Mouse (Mus musculus): ENCODE measurements at regions not wholly inside any gene's neighbourhood (a gene's known extent, or its start where the extent isn't known, plus 50 kb on each side); places are given as distances from the start of the nearest gene placed in this dataset.

DNA sequence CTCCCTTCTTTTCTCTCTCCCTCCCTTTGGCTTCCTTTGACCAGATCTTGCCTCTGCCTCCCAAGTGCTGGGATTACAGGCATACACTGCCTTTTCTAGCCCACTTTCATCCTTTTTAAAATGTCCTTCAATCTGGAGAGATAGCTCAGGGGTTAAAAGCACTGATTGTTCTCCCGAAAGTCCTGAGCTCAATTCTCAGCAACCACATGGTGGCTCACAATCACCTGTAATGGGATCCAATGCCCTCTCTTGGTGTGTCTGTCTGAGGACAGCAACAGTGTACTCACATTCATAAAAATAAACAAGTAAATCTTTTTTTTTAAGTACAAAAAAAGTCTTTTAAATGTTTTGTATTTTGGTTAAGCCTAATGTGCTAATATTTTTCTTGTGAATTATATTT, 158.4 kb upstream of the Rpl34 start:
- TF ChIP-seq CTCF (IDR thresholded peaks at IDR 0.05; ENCODE audit: low read depth), result 0 out of 2 replicates have a peak, but pooled peaks have one; percentile 6

DNA sequence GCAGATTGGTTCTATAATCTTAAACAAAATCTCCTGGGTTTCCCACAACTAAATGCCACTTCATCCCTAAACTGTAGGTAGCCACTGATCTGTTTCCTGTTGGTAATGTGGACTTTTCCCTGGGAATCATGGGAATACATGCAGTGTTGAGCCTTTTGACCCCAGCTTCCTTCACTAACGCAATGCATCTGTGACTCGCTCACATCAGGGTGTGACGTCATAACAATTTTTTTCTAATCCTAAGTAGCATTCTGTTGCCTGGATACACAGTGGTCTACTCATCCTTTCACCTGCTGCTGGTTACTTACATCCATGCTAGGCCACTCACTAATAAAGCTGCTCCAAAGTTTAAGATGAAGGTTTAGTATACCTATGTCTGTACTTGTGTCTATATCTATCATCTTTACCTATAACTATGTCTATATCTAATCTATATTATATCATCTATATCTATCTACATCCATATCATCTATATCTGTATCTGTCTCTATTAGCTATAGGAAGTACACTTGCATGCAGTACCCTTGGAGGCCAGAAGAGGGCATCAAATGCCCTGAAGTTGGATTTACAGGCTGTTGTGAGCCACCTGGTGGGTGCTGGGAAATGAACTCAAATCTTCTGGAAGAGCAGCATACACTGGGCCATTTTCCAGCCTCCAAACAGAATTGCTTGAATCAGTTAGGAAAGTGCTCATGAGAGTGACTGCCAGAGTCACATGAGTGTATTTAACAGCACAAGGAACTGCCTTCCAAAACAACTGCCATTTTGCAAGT, 157.5 kb upstream of the Rpl34 start:
- peak; percentile 69 for TF ChIP-seq CTCF (IDR thresholded peaks at IDR 0.05; ENCODE audit: low read depth)
- Histone ChIP-seq H3K4me2 (replicated peaks; ENCODE audit: low read depth) (no peak overlapping the region), H3K4me1 (replicated peaks; ENCODE audit: control insufficient read depth, insufficient read depth, low read length) (no peaks in the 10 kb centered on the region), H3K27ac (ENCODE audit: low read depth, low read length) (no peak overlapping the region), H3K9me3 (ENCODE audit: control insufficient read depth) (0 out of 2 replicates have a peak, but pooled peaks cover 2% of the 10 kb centered on the region), H3K4me3 (ENCODE audit: low read depth, low read length) (no peak overlapping the region), H3K27me3 (replicated peaks; ENCODE audit: control insufficient read depth, insufficient read depth, low read length) (no peaks in the 10 kb centered on the region), H3K9ac (ENCODE audit: low read depth, low read length) (no peak overlapping the region), H3K36me3 (ENCODE audit: control insufficient read depth, insufficient read depth) (no peaks in the 10 kb centered on the region)
- no peak for ATAC-seq
- 66% methylated on average over 3 of the region's 3 CpGs for WGBS

More for the DNA sequence above, 158.4 kb upstream of the Rpl34 start:
- Histone ChIP-seq H3K4me1 (replicated peaks; ENCODE audit: control insufficient read depth, insufficient read depth, low read length) (no peaks in the 10 kb centered on the region), H3K27ac (ENCODE audit: low read depth, low read length) (no peak overlapping the region), H3K4me3 (ENCODE audit: low read depth, low read length) (no peak overlapping the region), H3K36me3 (ENCODE audit: control insufficient read depth, insufficient read depth) (no peaks in the 10 kb centered on the region), H3K9me3 (ENCODE audit: control insufficient read depth) (0 out of 2 replicates have a peak, but pooled peaks cover 2% of the 10 kb centered on the region), H3K27me3 (replicated peaks; ENCODE audit: control insufficient read depth, insufficient read depth, low read length) (no peaks in the 10 kb centered on the region), H3K4me2 (replicated peaks; ENCODE audit: low read depth) (no peak overlapping the region), H3K9ac (ENCODE audit: low read depth, low read length) (no peak overlapping the region)
- no peak for ATAC-seq
- WGBS, result 88% methylated on average over 1 of the region's 1 CpGs

DNA sequence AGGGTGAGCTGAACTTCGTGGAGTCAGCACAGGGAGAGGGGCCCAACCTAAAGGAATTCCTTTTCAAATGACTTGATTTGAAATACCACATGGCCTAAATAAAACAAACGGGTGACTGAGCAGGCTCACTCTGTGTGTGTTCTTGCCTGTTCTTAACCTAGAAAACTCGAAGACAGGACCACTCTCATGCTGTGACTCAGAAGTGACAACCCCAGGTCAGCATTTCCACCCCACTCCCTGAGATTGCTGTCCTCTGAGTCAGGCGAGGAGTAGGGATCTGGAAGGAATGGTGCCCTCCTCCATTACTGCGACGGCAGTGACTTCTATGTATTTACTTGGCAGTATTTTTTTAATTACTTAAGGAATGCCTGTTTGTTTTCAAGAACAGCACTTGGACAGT, 155.8 kb upstream of the Rpl34 start:
- H3K4me2 ChIP-seq (replicated peaks; ENCODE audit: low read depth), result no peak overlapping the region
- no peak for TF ChIP-seq CTCF (IDR thresholded peaks at IDR 0.05; ENCODE audit: low read depth)
- no peaks in the 10 kb centered on the region for H3K27me3 ChIP-seq (replicated peaks; ENCODE audit: control insufficient read depth, insufficient read depth, low read length)
- no peaks in the 10 kb centered on the region for H3K4me1 ChIP-seq (replicated peaks; ENCODE audit: control insufficient read depth, insufficient read depth, low read length)
- H3K4me3 ChIP-seq (ENCODE audit: low read depth, low read length), result no peak overlapping the region
- no peak overlapping the region for H3K27ac ChIP-seq (ENCODE audit: low read depth, low read length)
- no peak overlapping the region for H3K9ac ChIP-seq (ENCODE audit: low read depth, low read length)
- 0 out of 2 replicates have a peak, but pooled peaks cover 2% of the 10 kb centered on the region for H3K9me3 ChIP-seq (ENCODE audit: control insufficient read depth)
- no peaks in the 10 kb centered on the region for H3K36me3 ChIP-seq (ENCODE audit: control insufficient read depth, insufficient read depth)
- WGBS, result 49% methylated on average over 6 of the region's 6 CpGs
- ATAC-seq, result no peak

DNA sequence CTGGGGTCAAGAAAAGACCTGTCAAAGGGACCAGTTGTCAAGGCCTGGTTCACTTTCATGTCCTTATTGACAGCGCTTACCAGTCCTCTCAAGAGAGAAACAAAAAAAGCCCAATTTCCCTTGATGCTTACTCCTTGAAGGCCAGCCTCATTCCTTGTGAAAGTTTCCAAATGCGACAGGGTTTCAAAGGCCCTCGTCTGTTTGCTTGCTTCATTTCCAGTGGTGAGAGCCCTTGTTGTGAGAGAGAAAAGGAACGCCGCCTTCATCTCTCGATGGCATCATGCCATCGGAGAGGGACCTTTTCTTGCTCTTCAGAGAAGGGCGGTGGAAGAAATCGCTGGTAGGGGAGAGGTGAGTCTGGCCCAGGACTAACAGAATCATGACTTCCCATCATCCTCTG, 154.2 kb upstream of the Rpl34 start:
- no peak for TF ChIP-seq CTCF (IDR thresholded peaks at IDR 0.05; ENCODE audit: low read depth)
- H3K36me3 ChIP-seq (ENCODE audit: control insufficient read depth, insufficient read depth), result no peaks in the 10 kb centered on the region
- 0 out of 2 replicates have a peak, but pooled peaks cover 2% of the 10 kb centered on the region for H3K9me3 ChIP-seq (ENCODE audit: control insufficient read depth)
- no peak overlapping the region for H3K4me3 ChIP-seq (ENCODE audit: low read depth, low read length)
- no peaks in the 10 kb centered on the region for H3K4me1 ChIP-seq (replicated peaks; ENCODE audit: control insufficient read depth, insufficient read depth, low read length)
- no peak overlapping the region for H3K9ac ChIP-seq (ENCODE audit: low read depth, low read length)
- no peak overlapping the region for H3K27ac ChIP-seq (ENCODE audit: low read depth, low read length)
- 93% methylated on average over 9 of the region's 9 CpGs for WGBS
- no peak overlapping the region for H3K4me2 ChIP-seq (replicated peaks; ENCODE audit: low read depth)
- no peak for ATAC-seq
- H3K27me3 ChIP-seq (replicated peaks; ENCODE audit: control insufficient read depth, insufficient read depth, low read length), result no peaks in the 10 kb centered on the region

DNA sequence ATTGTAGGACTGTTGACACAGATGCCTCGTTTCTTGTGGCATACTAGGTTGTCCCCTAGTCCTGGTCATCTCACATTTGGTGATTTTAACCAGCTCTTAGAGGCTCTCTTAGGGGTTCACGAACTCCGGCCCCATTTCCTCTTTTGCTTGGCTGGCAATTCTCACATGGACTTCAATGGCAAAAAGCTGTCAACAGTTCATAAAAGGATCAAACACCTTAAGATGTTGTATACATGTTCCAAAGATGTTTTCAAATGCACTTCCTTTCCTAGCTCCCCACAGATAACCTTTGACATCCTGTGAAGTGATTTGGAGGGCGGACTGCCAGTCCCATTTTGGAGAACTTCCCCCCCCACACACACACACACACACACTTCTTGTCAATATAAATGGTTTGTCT, 153.7 kb upstream of the Rpl34 start:
- no peak overlapping the region for H3K27ac ChIP-seq (ENCODE audit: low read depth, low read length)
- no peak overlapping the region for H3K4me3 ChIP-seq (ENCODE audit: low read depth, low read length)
- H3K4me2 ChIP-seq (replicated peaks; ENCODE audit: low read depth), result no peak overlapping the region
- ATAC-seq, result no peak
- H3K36me3 ChIP-seq (ENCODE audit: control insufficient read depth, insufficient read depth), result no peaks in the 10 kb centered on the region
- TF ChIP-seq CTCF (IDR thresholded peaks at IDR 0.05; ENCODE audit: low read depth), result no peak
- H3K27me3 ChIP-seq (replicated peaks; ENCODE audit: control insufficient read depth, insufficient read depth, low read length), result no peaks in the 10 kb centered on the region
- H3K4me1 ChIP-seq (replicated peaks; ENCODE audit: control insufficient read depth, insufficient read depth, low read length), result no peaks in the 10 kb centered on the region
- WGBS, result 55% methylated on average over 4 of the region's 4 CpGs
- 0 out of 2 replicates have a peak, but pooled peaks cover 2% of the 10 kb centered on the region for H3K9me3 ChIP-seq (ENCODE audit: control insufficient read depth)
- no peak overlapping the region for H3K9ac ChIP-seq (ENCODE audit: low read depth, low read length)

DNA sequence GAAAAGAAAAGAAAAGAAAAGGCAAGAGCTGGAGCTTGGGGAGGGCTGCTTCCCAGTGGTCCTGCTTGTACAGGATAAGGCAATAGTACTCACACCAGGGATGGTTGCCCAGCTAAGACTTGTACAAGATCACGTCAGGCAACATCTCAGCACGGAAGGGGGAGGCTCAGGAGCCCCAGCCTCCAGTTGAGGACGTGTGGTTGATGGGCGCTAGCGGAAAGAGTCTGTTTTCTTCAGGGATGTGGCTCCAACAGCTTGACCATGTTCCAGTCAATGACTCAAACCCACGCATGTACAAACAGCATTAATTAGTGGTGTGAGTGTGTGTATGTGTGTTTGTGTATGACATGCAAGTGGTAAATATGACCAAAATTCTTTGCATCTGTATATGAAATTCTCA, 153.1 kb upstream of the Rpl34 start:
- H3K4me2 ChIP-seq (replicated peaks; ENCODE audit: low read depth), result no peak overlapping the region
- ATAC-seq, result no peak
- no peaks in the 10 kb centered on the region for H3K36me3 ChIP-seq (ENCODE audit: control insufficient read depth, insufficient read depth)
- no peak overlapping the region for H3K9ac ChIP-seq (ENCODE audit: low read depth, low read length)
- H3K27me3 ChIP-seq (replicated peaks; ENCODE audit: control insufficient read depth, insufficient read depth, low read length), result no peaks in the 10 kb centered on the region
- 84% methylated on average over 6 of the region's 6 CpGs for WGBS
- no peaks in the 10 kb centered on the region for H3K4me1 ChIP-seq (replicated peaks; ENCODE audit: control insufficient read depth, insufficient read depth, low read length)
- no peak for TF ChIP-seq CTCF (IDR thresholded peaks at IDR 0.05; ENCODE audit: low read depth)
- H3K4me3 ChIP-seq (ENCODE audit: low read depth, low read length), result no peak overlapping the region
- 0 out of 2 replicates have a peak, but pooled peaks cover 2% of the 10 kb centered on the region for H3K9me3 ChIP-seq (ENCODE audit: control insufficient read depth)
- H3K27ac ChIP-seq (ENCODE audit: low read depth, low read length), result no peak overlapping the region

Measured in intestine, postnatal 0 days (tissue).